Comparison of ENCODE assay signal across 8 mouse cellular contexts in the genomic region with DNA sequence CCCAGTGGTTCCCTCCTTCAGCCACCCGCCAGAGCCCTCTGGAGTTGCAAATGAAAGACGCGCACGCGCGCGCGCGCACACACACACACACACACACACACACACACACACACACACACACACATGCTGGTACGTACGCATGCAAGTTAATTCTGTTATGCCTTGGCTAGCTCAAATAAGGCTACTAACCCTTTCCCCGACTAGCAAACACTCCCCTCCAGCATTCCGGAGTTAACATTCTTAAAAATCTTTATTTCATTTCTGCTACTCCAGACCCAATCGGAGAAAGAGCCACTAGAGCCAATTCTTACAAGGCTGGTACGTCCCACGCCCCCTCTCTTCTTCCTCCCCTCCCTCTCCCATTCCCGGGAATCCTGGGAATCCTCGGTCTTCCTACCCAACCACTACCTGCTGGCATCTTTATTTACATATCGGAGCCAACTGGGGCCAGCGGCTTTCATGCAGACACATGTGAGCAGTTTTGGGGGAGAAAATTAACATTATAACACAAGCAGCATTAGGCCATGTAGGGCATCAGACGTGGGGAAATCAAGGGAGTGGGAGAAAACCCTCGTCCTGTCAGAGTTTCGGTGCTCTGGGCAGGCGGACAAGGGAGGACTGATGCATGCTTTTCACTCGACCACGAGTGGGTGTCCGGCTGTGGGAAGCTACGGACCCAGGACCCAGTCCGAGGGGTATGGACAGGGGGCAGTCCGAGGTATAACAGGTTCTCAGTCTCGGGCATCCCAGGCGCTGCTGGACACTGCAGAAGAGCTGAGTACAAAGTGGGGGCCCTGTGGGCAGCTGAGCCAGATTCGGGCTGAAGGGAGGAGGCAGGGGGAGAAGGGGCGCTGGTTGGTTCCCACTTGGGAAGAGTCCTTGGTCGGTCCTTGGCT. TPM values are rescaled to one million over a fixed set of nuclear protein-coding genes. Genes with fewer than 3 reads are reported as not detected.
DNase-seq lines count a peak whose midpoint lies in the region; ATAC-seq and TF ChIP-seq lines count a peak whose summit lies in the region.

No protein-coding gene starts in this region.

- peaks cover 28% of the 10 kb centered on the region for H3K4me1 ChIP-seq in E14TG2a.4 (replicated peaks; ENCODE audit: low read depth, low read length)
- H3K4me1 ChIP-seq in embryonic fibroblast, embryonic 13.5 days (ENCODE audit: control insufficient read depth, insufficient read depth, low read length) = no peaks in the 10 kb centered on the region
- no peaks in the 10 kb centered on the region for H3K4me1 ChIP-seq in limb, embryonic 14.5 days (ENCODE audit: control insufficient read depth, insufficient read depth, low read length)

- intact Hi-C loops in gastrocnemius, adult 2 months (cut with DNase I) = no loop called here

- ATAC-seq in limb, embryonic 14.5 days (ENCODE audit: low FRiP score, low read depth) = no peak; the same call in 1 of the 2 replicates
- ATAC-seq in erythroid progenitor cell, adult 5-6 weeks (replicated peaks; ENCODE audit: low FRiP score, poor library complexity, severe bottlenecking) = no peak

- no peaks in the 10 kb centered on the region for H3K36me3 ChIP-seq in E14TG2a.4 (ENCODE audit: insufficient read depth, low read length)
- no peaks in the 10 kb centered on the region for H3K36me3 ChIP-seq in limb, embryonic 14.5 days (ENCODE audit: control insufficient read depth, insufficient read depth, low read length)

- H3K4me3 ChIP-seq in gastrocnemius, adult 2 months = peak overlapping the region; percentile 13
- peak overlapping the region; percentile 75 for H3K4me3 ChIP-seq in E14TG2a.4 (replicated peaks; ENCODE audit: low read length)
- H3K4me3 ChIP-seq in embryonic fibroblast, embryonic 13.5 days (ENCODE audit: insufficient read depth, low read length) = peak overlapping the region; percentile 8; the same call in 1 of the 2 replicates
- peak overlapping the region; percentile 35 for H3K4me3 ChIP-seq in limb, embryonic 14.5 days (replicated peaks; ENCODE audit: low read length)

- DNase-seq in gastrocnemius, adult 2 months = peak; percentile 14
- no peak for DNase-seq in gastrocnemius, postnatal 10 days
- DNase-seq in limb, embryonic 14.5 days (ENCODE audit: low spot score) = no peak
- DNase-seq in retina, postnatal 1 day = peak; percentile 72
- no peak for DNase-seq in thymus, postnatal 25 days

- no peak for TF ChIP-seq CTCF in gastrocnemius, adult 2 months (IDR thresholded peaks at IDR 0.05)
- no peak for TF ChIP-seq CTCF in E14TG2a.4 (conservative IDR thresholded peaks at IDR 0.05; ENCODE audit: low read length)
- TF ChIP-seq CTCF in embryonic fibroblast, embryonic 13.5 days (IDR thresholded peaks at IDR 0.05; ENCODE audit: borderline replicate concordance, insufficient read depth, low read length) = no peak

- peak overlapping the region; percentile 59 for H3K4me2 ChIP-seq in limb, embryonic 14.5 days (replicated peaks; ENCODE audit: low read depth, low read length, severe bottlenecking)

- H3K27ac ChIP-seq in gastrocnemius, adult 2 months = no peak overlapping the region
- no peak overlapping the region for H3K27ac ChIP-seq in embryonic fibroblast, embryonic 13.5 days (ENCODE audit: insufficient read depth, low read length)
- H3K27ac ChIP-seq in limb, embryonic 14.5 days (replicated peaks; ENCODE audit: low read depth, low read length) = no peak overlapping the region

- 4% methylated on average over 35 of the region's 35 CpGs for WGBS in limb, embryonic 14.5 days

- TF ChIP-seq POLR2A in embryonic fibroblast, embryonic 13.5 days (IDR thresholded peaks at IDR 0.05; ENCODE audit: low read depth, low read length) = no peak
- TF ChIP-seq POLR2A in limb, embryonic 14.5 days (IDR thresholded peaks at IDR 0.05; ENCODE audit: borderline replicate concordance, extremely low read depth, insufficient read depth, insufficient read length) = no peak

- peaks cover 39% of the 10 kb centered on the region for H3K27me3 ChIP-seq in E14TG2a.4 (ENCODE audit: insufficient read depth, low read length)
- no peaks in the 10 kb centered on the region for H3K27me3 ChIP-seq in limb, embryonic 14.5 days (ENCODE audit: control insufficient read depth, insufficient read depth, low read length)

- no peaks in the 10 kb centered on the region for H3K9me3 ChIP-seq in E14TG2a.4 (ENCODE audit: low read length)
- H3K9me3 ChIP-seq in limb, embryonic 14.5 days (ENCODE audit: control insufficient read depth, low read length) = no peaks in the 10 kb centered on the region

- peak overlapping the region; percentile 28 for H3K9ac ChIP-seq in limb, embryonic 14.5 days (ENCODE audit: low read depth, low read length, severe bottlenecking)

RNA-seq across cellular contexts. Expression of gene Hebp2, which starts 3.7 kb away (rescaled TPM):
- 1 to 10 TPM in 1 of 2 experiments, under 1 TPM in 1; 0.48 to 1.3 TPM for total RNA-seq in gastrocnemius, adult 2 months (2021)
- 1 to 10 TPM; 1.7 to 2.6 TPM for total RNA-seq in gastrocnemius, postnatal 10 days (2021)
- 12.9 and 21.7 TPM in 2 replicates for polyA plus RNA-seq in embryonic fibroblast, embryonic 13.5 days (2011; ENCODE audit: insufficient read length, low read depth, missing spikeins)
- polyA plus RNA-seq in limb, embryonic 14.5 days (2012; rRNA removed) = 8.2 and 11.7 TPM in 2 replicates
- 37.0 and 38.4 TPM in 2 replicates for polyA plus RNA-seq in limb, embryonic 14.5 days (2014; fragmentation: Nextera tagmentation; extraction: Ambion mirVana)
- total RNA-seq in erythroid progenitor cell, adult 5-6 weeks (2015; ENCODE audit: low replicate concordance) = not detected in 2 replicates
- not detected in 2 replicates for total RNA-seq in erythroid progenitor cell, adult 5-6 weeks (2017; ENCODE audit: low replicate concordance)

Comparison
In these comparisons a context has a peak if more than half of its experiments do, and no peak if none do; other contexts are left out.
1. DNase-seq: peak in gastrocnemius, adult 2 months (single experiment) and retina, postnatal 1 day (single experiment); none in gastrocnemius, postnatal 10 days (single experiment), limb, embryonic 14.5 days (single experiment) and thymus, postnatal 25 days (single experiment).
2. H3K4me3 ChIP-seq: peak in every context shown above with its lines; median percentile 75 in E14TG2a.4; 35 in limb, embryonic 14.5 days; 13 in gastrocnemius, adult 2 months; 8 in embryonic fibroblast, embryonic 13.5 days.